Mouse (Mus musculus): ENCODE results near the gene Plekhg5. TPM values are rescaled to one million over a fixed set of nuclear protein-coding genes. Genes with fewer than 3 reads are reported as not detected.
A peak's percentile ranks its signal among the peaks of the same experiment; 100 is the strongest.

Plekhg5 gene
- polyA plus RNA-seq, 1 experiment from 2014 or later: 11.9 TPM

DNA sequence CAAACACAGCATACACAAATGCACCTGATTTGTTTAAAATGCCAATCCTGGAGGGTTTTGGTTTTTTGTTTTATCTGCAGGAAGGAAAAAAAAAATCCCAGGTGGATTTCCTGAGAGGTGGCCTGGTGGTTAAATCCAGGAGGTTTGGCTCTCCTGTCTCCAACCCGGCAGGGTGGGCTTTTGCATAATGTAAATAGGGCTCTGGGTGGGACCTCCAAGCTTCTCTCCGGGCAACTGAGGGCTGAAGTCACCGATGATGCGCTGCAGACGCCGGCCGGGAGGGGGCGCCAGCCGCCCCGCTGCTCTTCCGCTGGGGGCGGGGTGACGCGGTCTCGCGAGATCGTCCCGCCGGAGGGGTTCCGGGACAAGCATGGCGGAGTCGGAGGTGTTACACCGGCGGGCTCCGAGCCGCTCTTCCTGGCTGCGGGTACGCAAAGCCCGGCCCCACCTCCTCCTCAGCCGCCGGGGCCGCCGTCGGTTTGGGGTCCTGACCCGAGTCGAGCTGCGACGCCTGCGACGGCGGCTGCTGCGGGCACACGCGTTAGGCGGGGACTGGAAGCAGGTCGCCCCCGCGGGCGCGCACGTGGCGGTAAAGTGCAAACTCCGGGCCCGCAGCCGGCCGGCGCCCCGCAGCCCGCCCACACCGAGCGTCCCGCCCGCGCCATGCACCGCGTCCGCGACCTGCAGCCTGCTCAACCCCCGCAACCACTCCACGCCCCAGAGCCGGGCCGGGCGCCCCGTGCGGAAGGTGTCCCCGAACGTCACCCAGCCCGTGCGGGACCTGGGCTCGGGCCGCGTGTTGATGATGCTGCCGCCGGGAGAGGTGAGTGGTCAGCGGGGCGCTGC lies 33.1 kb upstream of the Plekhg5 start, which contains the start of gene Nol9:
TSS of gene Nol9 (plus strand) at position 337 of the 846 bp plus-strand sequence.
- peak within 1 kb of the TSS; percentile 86 for H3K9ac ChIP-seq
- peak; percentile 87 for ATAC-seq (ENCODE audit: insufficient read depth, low FRiP score, low read depth)
- no peaks in the 10 kb centered on the region for H3K9me3 ChIP-seq
- H3K36me3 ChIP-seq: peaks cover 31% of the 10 kb centered on the region
- H3K4me1 ChIP-seq: peaks cover 13% of the 10 kb centered on the region; the same call in 1 of the 2 replicates
- H3K27me3 ChIP-seq (replicated peaks): no peaks in the 10 kb centered on the region
- no peak within 1 kb of the TSS for H3K27ac ChIP-seq
- peak within 1 kb of the TSS; percentile 98 for H3K4me3 ChIP-seq (replicated peaks)
- peak within 1 kb of the TSS; percentile 84 for H3K4me2 ChIP-seq
- WGBS: under 1% methylated on average over 70 of the region's 86 CpGs

DNA sequence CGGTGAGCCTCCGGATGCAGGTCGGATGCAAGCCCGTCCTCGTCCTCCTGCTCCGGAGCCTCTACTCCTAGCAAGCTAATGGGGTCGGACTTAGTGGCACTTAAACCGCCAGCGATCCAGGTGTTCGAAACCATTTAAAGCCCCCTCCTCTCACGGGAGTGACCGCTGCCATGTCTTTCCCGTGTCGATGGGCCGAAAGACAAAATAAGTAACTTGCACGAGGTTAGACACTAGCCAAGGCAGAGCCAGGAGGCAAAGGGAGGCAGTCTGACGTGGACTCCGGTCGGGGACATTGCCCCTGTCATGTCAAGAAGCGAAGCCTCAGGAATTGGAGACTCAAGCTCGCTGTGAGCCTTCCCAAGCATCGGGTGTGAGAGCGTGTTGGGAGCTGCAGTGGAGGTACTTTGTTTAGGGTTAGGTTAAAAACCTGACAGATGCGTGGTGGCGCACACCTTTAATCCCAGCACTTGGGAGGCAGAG lies 32.4 kb upstream of the Plekhg5 start:
- H3K4me3 ChIP-seq (replicated peaks): peak overlapping the region; percentile 98
- H3K27ac ChIP-seq: no peak overlapping the region
- WGBS: 2% methylated on average over 25 of the region's 25 CpGs
- H3K4me2 ChIP-seq: peak overlapping the region; percentile 84
- H3K4me1 ChIP-seq: peaks cover 13% of the 10 kb centered on the region; the same call in 1 of the 2 replicates
- no peaks in the 10 kb centered on the region for H3K27me3 ChIP-seq (replicated peaks)
- peak overlapping the region; percentile 86 for H3K9ac ChIP-seq
- H3K36me3 ChIP-seq: peaks cover 37% of the 10 kb centered on the region
- peak; percentile 8; the same call in 1 of the 2 replicates for ATAC-seq (ENCODE audit: insufficient read depth, low FRiP score, low read depth)
- H3K9me3 ChIP-seq: no peaks in the 10 kb centered on the region

DNA sequence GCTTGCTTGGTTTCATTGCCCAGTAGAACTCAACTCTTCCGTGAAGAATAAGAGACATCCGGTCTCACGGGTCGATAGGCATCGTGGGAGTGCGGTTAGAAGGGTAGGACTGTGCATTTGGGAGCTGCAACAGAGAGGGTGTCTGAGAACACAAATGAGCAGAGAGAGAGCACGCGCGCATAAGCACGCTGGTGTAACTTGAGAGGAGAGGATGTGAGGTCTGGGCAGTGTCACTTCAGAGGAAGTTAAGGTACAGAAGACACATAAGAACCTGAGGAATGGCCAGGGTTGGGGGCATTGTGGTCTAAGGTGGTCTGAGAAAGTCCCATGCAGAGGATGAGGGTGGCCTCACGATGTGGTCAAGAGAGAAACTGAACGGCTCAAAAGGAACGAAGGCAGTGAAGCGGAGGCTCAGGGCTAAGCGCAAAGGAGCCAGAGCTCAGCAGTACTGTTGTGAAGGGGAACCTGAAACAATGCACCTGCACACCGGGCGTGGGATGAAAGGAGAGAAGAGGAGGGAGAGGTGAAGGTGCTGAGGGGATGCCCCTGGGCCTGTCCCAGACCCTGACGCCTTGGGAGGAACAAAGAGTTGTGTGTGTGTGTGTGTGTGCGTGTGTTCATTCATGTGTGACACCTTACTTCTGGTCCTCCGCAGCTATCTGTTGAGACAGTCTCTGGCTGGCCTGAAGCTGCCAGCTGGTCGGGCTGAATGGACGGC lies 30.2 kb upstream of the Plekhg5 start:
- H3K4me3 ChIP-seq (replicated peaks): no peak overlapping the region
- H3K9ac ChIP-seq: no peak overlapping the region
- no peak overlapping the region for H3K27ac ChIP-seq
- H3K27me3 ChIP-seq (replicated peaks): no peaks in the 10 kb centered on the region
- 95% methylated on average over 22 of the region's 22 CpGs for WGBS
- ATAC-seq (ENCODE audit: insufficient read depth, low FRiP score, low read depth): no peak
- H3K4me2 ChIP-seq: no peak overlapping the region
- H3K4me1 ChIP-seq: peaks cover 13% of the 10 kb centered on the region; the same call in 1 of the 2 replicates
- no peaks in the 10 kb centered on the region for H3K9me3 ChIP-seq
- peaks cover 53% of the 10 kb centered on the region for H3K36me3 ChIP-seq

DNA sequence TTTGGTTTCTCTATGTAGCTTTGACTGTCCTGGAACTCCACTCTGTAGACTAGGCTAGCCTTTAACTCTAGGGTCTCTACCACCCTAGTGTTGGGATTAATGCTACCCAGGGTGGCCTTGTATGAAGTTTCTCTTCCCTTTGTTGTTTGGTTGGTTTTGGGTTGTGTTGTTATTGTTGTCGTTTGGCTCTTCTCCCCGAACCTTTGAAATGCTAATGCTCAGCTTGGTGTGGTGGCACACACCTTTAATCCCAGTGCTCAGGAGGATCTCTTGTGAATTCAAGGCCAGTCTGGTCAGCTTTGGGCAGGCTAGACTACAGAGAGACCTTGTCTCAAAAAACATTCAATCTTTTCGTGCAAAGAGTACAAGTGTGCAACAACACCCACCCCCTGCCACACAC lies 29.1 kb upstream of the Plekhg5 start:
- Histone ChIP-seq H3K27ac (no peak overlapping the region), H3K4me3 (replicated peaks) (no peak overlapping the region), H3K27me3 (replicated peaks) (no peaks in the 10 kb centered on the region), H3K4me1 (peaks cover 12% of the 10 kb centered on the region; the same call in 1 of the 2 replicates), H3K36me3 (peaks cover 63% of the 10 kb centered on the region), H3K9me3 (no peaks in the 10 kb centered on the region), H3K4me2 (no peak overlapping the region), H3K9ac (no peak overlapping the region)
- no peak for ATAC-seq (ENCODE audit: insufficient read depth, low FRiP score, low read depth)
- WGBS: 86% methylated on average over 3 of the region's 3 CpGs

DNA sequence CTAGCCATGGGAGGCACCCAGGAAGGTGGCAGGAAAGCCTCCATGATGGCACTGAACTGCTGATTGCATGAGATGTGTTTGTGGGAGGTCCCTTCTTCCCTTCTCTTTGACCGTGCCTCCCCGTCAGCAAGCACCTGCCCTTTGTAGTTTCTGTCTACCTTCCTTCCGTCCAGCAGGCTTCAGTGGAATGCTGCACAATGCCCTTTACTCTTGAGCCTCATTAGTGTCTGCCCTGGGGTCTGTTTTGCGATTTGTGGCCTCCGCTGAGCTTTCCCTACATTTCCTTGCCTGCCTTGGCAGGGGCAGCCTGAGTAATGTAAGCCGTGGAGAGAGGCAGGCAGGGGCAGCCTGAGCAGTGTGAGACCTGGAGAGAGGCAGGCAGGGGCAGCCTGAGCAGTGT lies 27.7 kb upstream of the Plekhg5 start:
- no peak for ATAC-seq (ENCODE audit: insufficient read depth, low FRiP score, low read depth)
- Histone ChIP-seq H3K27ac (no peak overlapping the region), H3K9me3 (no peaks in the 10 kb centered on the region), H3K9ac (no peak overlapping the region), H3K27me3 (replicated peaks) (no peaks in the 10 kb centered on the region), H3K36me3 (peaks cover 73% of the 10 kb centered on the region), H3K4me1 (peaks cover 9% of the 10 kb centered on the region; the same call in 1 of the 2 replicates), H3K4me2 (no peak overlapping the region), H3K4me3 (replicated peaks) (no peak overlapping the region)
- 82% methylated on average over 6 of the region's 6 CpGs for WGBS

DNA sequence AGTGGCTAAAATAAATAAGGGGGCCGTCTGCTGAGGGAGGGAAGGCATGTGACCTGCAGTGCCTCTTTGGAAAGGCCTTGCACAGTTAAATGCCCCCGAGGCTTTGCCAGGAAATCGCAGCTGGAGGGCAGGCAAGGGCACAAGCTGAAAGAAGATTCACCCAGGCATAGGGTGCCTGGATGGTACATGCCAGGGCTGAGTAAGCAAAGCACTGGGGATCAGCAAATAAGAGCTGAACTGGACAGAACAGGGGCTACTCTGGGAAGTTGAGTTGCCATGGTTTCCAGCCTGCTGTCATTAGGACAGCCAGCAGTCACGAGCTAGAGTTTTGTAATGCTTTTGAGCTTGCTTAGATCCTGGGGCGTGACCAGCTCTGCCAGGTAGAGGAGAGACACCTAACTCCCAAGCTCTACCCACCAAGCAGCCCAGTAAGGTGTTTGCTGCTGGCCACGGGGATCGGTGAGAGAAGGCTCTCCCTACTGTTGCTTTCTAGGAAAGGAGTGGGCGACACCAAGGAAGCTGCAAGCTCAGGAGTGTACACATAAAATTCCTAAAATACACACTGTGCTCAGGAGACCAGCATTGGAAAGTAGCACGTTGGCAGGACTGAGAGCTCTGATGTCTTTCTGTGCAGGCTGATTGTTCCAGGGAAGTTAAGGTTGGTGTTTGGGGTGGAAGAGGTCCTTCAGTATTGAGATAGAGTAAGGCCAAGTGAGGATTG lies 9.7 kb upstream of the Plekhg5 start:
- no peaks in the 10 kb centered on the region for H3K27me3 ChIP-seq (replicated peaks)
- peaks cover 13% of the 10 kb centered on the region for H3K36me3 ChIP-seq
- H3K4me2 ChIP-seq: no peak overlapping the region
- no peak overlapping the region for H3K27ac ChIP-seq
- peak; percentile 43; the same call in 1 of the 2 replicates for ATAC-seq (ENCODE audit: insufficient read depth, low FRiP score, low read depth)
- H3K4me1 ChIP-seq: no peaks in the 10 kb centered on the region
- no peak overlapping the region for H3K9ac ChIP-seq
- 59% methylated on average over 9 of the region's 9 CpGs for WGBS
- no peaks in the 10 kb centered on the region for H3K9me3 ChIP-seq
- no peak overlapping the region for H3K4me3 ChIP-seq (replicated peaks)

DNA sequence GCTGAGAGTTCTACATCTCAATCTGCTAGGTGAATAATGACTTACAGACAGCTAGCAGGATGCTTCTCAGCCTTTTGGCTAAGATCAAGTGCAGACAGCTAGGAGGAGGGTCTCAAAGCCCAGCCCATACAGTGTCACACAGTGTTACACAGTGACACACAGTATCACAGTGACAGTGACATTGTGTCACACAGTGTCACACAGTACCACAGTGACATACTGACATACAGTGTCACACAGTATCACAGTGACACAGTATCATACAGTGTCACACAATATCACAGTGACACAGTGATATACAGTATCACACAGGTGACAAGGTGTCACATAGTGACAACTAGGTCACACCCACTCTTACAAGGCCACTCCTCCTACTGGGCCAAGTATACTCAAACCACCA lies 5.0 kb upstream of the Plekhg5 start:
- Histone ChIP-seq H3K9ac (no peak overlapping the region), H3K27ac (no peak overlapping the region), H3K4me1 (peaks cover 1% of the 10 kb centered on the region; the same call in 1 of the 2 replicates), H3K36me3 (no peaks in the 10 kb centered on the region), H3K4me3 (replicated peaks) (no peak overlapping the region), H3K27me3 (replicated peaks) (no peaks in the 10 kb centered on the region), H3K9me3 (no peaks in the 10 kb centered on the region), H3K4me2 (no peak overlapping the region)
- no peak for ATAC-seq (ENCODE audit: insufficient read depth, low FRiP score, low read depth)

DNA sequence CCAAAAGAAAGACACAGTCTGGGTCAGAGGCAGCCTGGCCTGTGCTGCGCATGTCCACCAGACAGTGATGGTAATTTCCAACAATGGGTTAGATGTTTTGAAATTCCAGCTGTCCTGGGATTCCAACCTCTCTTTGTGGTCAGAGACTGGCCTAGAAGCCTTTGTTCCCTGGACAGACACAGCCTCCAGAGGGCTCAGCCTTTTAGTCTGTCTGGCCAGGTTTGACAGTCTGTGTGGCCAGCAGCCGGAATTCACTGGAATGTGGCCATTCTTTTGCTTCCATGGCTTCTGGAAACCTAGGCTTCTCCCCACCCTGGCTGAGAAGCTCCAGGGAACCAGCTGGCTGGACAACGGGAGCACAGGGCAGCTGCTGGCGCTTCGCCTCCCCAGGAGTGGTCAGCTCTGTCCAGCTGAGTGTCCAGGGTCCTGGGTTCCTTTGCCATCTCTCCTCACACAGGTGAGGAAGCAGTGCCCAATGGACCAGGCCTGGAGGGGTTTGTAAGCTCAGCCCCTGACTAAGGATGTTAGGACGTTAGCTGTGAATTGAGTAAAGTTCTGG lies 4.1 kb upstream of the Plekhg5 start:
- 70% methylated on average over 6 of the region's 6 CpGs for WGBS
- H3K9ac ChIP-seq: no peak overlapping the region
- no peaks in the 10 kb centered on the region for H3K36me3 ChIP-seq
- peaks cover 6% of the 10 kb centered on the region for H3K4me1 ChIP-seq
- H3K9me3 ChIP-seq: no peaks in the 10 kb centered on the region
- no peak overlapping the region for H3K4me2 ChIP-seq
- no peak for ATAC-seq (ENCODE audit: insufficient read depth, low FRiP score, low read depth)
- H3K27me3 ChIP-seq (replicated peaks): no peaks in the 10 kb centered on the region
- H3K4me3 ChIP-seq (replicated peaks): no peak overlapping the region
- no peak overlapping the region for H3K27ac ChIP-seq

DNA sequence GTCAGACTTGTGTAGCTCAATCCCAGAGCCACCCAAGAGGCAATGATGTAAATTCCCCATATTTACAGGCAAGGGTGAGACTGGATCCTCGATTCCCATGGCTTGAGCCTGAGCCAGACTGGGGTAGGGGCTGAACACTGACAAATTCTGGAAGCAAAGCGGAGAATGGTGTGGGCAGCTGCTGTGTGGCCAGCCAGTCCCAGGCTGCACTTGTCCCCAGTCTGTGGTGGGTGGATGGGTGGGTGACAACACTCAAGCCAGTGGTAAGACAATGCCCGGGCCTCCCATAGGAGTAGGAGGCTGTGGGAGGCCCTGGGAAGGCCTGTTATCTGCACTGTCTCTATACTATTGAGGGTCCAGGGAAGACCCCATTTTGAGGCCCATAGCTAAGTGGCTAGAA lies 3.1 kb upstream of the Plekhg5 start:
- H3K36me3 ChIP-seq: no peaks in the 10 kb centered on the region
- no peak for ATAC-seq (ENCODE audit: insufficient read depth, low FRiP score, low read depth)
- H3K9me3 ChIP-seq: no peaks in the 10 kb centered on the region
- H3K4me1 ChIP-seq: peaks cover 6% of the 10 kb centered on the region
- no peaks in the 10 kb centered on the region for H3K27me3 ChIP-seq (replicated peaks)
- H3K4me2 ChIP-seq: no peak overlapping the region
- H3K9ac ChIP-seq: no peak overlapping the region
- no peak overlapping the region for H3K4me3 ChIP-seq (replicated peaks)
- H3K27ac ChIP-seq: no peak overlapping the region
- 81% methylated on average over 3 of the region's 3 CpGs for WGBS

DNA sequence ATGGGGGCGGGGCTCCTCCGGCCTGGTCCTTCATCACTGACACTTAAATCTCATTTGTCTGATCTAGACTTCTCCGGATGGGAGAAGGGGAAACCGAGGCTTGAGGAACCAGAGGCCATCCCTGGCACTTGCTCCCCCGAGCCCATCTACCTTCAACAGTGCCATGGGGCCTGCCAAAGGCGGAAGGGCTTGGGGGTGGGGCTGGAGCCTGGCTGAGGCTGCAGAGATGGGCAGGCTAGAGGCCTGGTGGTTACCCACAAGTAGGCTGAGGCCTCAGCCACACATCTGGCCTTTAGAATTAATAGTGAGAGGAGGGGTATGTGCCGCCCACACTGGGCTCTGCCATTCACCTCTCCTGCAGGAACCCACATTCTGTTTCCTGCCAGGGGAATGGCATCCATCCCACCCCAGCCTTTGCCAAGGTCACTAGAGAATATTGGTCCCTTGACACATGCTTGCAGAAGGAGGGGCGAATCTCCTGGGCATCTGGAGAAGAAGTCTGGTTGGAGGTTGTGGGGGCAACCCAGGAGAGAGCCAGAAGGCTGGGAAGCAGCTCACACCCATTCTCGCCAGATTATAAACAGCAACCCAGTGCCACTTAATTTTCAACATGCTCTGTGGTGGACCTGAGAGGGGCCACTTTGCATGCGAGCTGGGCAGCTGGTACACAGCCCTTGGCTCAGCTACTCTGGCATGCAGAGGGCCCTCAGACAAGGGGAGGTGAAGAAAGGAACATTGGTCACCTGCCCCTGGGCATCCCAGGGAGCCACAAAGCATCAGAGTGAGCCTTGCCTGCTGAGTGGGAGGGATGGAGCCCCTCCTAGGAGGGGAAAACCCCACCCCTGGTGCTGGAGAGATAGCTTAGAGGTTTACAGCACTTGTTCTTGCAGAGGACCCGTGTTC lies 1.6 kb upstream of the Plekhg5 start:
- H3K4me2 ChIP-seq: no peak overlapping the region
- no peak overlapping the region for H3K27ac ChIP-seq
- H3K27me3 ChIP-seq (replicated peaks): no peaks in the 10 kb centered on the region
- H3K9me3 ChIP-seq: no peaks in the 10 kb centered on the region
- H3K36me3 ChIP-seq: no peaks in the 10 kb centered on the region
- no peak overlapping the region for H3K4me3 ChIP-seq (replicated peaks)
- peaks cover 6% of the 10 kb centered on the region for H3K4me1 ChIP-seq
- 72% methylated on average over 11 of the region's 11 CpGs for WGBS
- no peak for ATAC-seq (ENCODE audit: insufficient read depth, low FRiP score, low read depth)
- no peak overlapping the region for H3K9ac ChIP-seq

DNA sequence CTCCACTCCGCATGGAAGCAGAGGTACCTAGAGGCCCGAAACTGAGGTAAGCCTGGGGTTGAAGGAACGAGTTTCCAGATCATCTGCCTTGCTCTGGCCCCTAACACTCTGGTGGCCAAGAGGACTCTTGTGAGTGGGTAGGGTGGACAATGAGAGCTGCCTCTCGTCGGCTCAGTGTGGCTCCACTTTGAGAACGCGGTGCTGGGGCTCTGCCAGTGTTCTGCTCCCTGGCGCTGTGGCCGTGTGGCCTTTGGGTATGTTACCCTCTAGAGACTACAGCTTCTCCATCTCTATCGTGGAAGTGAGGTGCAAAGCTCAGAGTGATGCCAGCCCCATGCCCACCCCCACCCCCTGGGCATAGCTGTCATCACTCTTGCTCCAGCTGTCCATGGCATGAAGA lies 357 bp downstream of the Plekhg5 start:
- Histone ChIP-seq H3K9me3 (no peaks in the 10 kb centered on the region), H3K36me3 (no peaks in the 10 kb centered on the region), H3K9ac (no peak overlapping the region), H3K4me2 (no peak overlapping the region), H3K4me1 (peaks cover 6% of the 10 kb centered on the region), H3K27ac (no peak overlapping the region), H3K4me3 (replicated peaks) (no peak overlapping the region), H3K27me3 (replicated peaks) (no peaks in the 10 kb centered on the region)
- ATAC-seq (ENCODE audit: insufficient read depth, low FRiP score, low read depth): no peak
- 62% methylated on average over 10 of the region's 10 CpGs for WGBS

Data from stomach, embryonic 15.5 days (tissue).